Mouse (Mus musculus): ENCODE measurements around the gene Anxa6.

The Anxa6 gene

GRCm38 (mm10) chr11:54998284-54998683 is 35.0 kb downstream of the Anxa6 start:
- peak; percentile 56 for DNase-seq (ENCODE audit: low read depth, low spot score)

- no peak for DNase-seq (ENCODE audit: low read depth, low spot score)
Observed at GRCm38 (mm10) chr11:54996176-54996575, 37.1 kb downstream of the Anxa6 start.

GRCm38 (mm10) chr11:54989920-54990319 is 43.3 kb downstream of the Anxa6 start:
- DNase-seq (ENCODE audit: low read depth, low spot score) = no peak

GRCm38 (mm10) chr11:54988754-54989349 is 44.4 kb downstream of the Anxa6 start:
- no peak for DNase-seq (ENCODE audit: low read depth, low spot score)

- DNase-seq (ENCODE audit: low read depth, low spot score) = peak; percentile 70
Observed at GRCm38 (mm10) chr11:54987974-54988373, 45.3 kb downstream of the Anxa6 start.

- DNase-seq (ENCODE audit: low read depth, low spot score) = no peak
Observed at GRCm38 (mm10) chr11:54985086-54985485, 48.2 kb downstream of the Anxa6 start.

GRCm38 (mm10) chr11:54984581-54984980 is 48.7 kb downstream of the Anxa6 start:
- DNase-seq (ENCODE audit: low read depth, low spot score) = no peak

GRCm38 (mm10) chr11:54984085-54984484 is 49.2 kb downstream of the Anxa6 start:
- DNase-seq (ENCODE audit: low read depth, low spot score) = peak; percentile 89

- no peak for DNase-seq (ENCODE audit: low read depth, low spot score)
Observed at GRCm38 (mm10) chr11:54982520-54982919, 50.7 kb downstream of the Anxa6 start.

- DNase-seq (ENCODE audit: low read depth, low spot score) = no peak
Observed at GRCm38 (mm10) chr11:54981630-54982029, 51.6 kb downstream of the Anxa6 start.

GRCm38 (mm10) chr11:54977385-54977937 is 55.8 kb downstream of the Anxa6 start:
- DNase-seq (ENCODE audit: low read depth, low spot score) = no peak

- DNase-seq (ENCODE audit: low read depth, low spot score) = no peak
Observed at GRCm38 (mm10) chr11:54976351-54976750, 56.9 kb downstream of the Anxa6 start.

- no peak for DNase-seq (ENCODE audit: low read depth, low spot score)
Observed at GRCm38 (mm10) chr11:54975756-54976155, 57.5 kb downstream of the Anxa6 start.

GRCm38 (mm10) chr11:54975340-54975739 is 57.9 kb downstream of the Anxa6 start:
- DNase-seq (ENCODE audit: low read depth, low spot score) = no peak

GRCm38 (mm10) chr11:54974639-54975038 is 58.6 kb downstream of the Anxa6 start:
- DNase-seq (ENCODE audit: low read depth, low spot score) = no peak

- no peak for DNase-seq (ENCODE audit: low read depth, low spot score)
Observed at GRCm38 (mm10) chr11:54973481-54974212, 59.6 kb downstream of the Anxa6 start.

GRCm38 (mm10) chr11:54972789-54973188 is 60.5 kb downstream of the Anxa6 start:
- no peak for DNase-seq (ENCODE audit: low read depth, low spot score)

- peak; percentile 26 for DNase-seq (ENCODE audit: low read depth, low spot score)
Observed at GRCm38 (mm10) chr11:54972049-54972723, 61.1 kb downstream of the Anxa6 start.

GRCm38 (mm10) chr11:54971365-54972048 is 61.7 kb downstream of the Anxa6 start:
- DNase-seq (ENCODE audit: low read depth, low spot score) = no peak

GRCm38 (mm10) chr11:54965234-54965633 is 68.0 kb downstream of the Anxa6 start:
- no peak for DNase-seq (ENCODE audit: low read depth, low spot score)

- peak; percentile 48 for DNase-seq (ENCODE audit: low read depth, low spot score)
Observed at GRCm38 (mm10) chr11:54962810-54963209, 70.4 kb downstream of the Anxa6 start, which contains the start of gene Tnip1. Tnip1 (minus strand) TSS chr11:54962917.

- peak; percentile 30 for DNase-seq (ENCODE audit: low read depth, low spot score)
Observed at GRCm38 (mm10) chr11:54961921-54962320, 71.3 kb downstream of the Anxa6 start.
